Mouse (Mus musculus): ENCODE data around the gene Hspa1l. TPM values are rescaled to one million over a fixed set of nuclear protein-coding genes. Genes with fewer than 3 reads are reported as not detected.

Hspa1l gene
- polyA plus RNA-seq, 2 experiments: 0.02 to 0.25 TPM

DNA sequence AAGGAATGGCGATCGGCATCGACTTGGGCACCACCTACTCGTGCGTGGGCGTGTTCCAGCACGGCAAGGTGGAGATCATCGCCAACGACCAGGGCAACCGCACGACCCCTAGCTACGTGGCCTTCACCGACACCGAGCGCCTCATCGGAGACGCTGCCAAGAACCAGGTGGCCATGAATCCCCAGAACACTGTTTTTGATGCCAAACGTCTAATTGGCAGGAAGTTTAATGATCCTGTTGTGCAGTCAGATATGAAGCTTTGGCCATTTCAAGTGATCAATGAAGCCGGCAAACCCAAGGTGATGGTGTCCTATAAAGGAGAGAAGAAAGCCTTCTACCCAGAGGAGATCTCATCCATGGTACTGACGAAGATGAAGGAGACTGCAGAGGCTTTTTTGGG is 4.5 kb downstream of the Hspa1l start:
- Histone ChIP-seq H3K4me3 (ENCODE audit: insufficient read depth in 1 of 2, low read depth in 2 of 2, low read length in 2 of 2) (no peak overlapping the region), H3K4me2 (ENCODE audit: low read depth) (no peak overlapping the region), H3K27ac (no peak overlapping the region), H3K4me1 (replicated peaks; ENCODE audit: control insufficient read depth in 2 of 2, insufficient read depth in 2 of 2, low read length in 1 of 2) (peaks cover 2 to 11% of the 10 kb centered on the region in 2 experiments), H3K27me3 (ENCODE audit: control insufficient read depth, insufficient read depth, low read length) (peaks cover 7% of the 10 kb centered on the region), H3K9ac (replicated peaks) (no peak overlapping the region), H3K36me3 (replicated peaks; ENCODE audit: control insufficient read depth, insufficient read depth, low read depth) (no peaks in the 10 kb centered on the region), H3K9me3 (ENCODE audit: control insufficient read depth, low read length) (no peaks in the 10 kb centered on the region)
- DNase-seq (ENCODE audit: low read depth in 3 of 3, low spot score in 3 of 3): no peak
- no peak for ATAC-seq (ENCODE audit: insufficient read depth)
- 83% methylated on average over 20 of the region's 20 CpGs for WGBS (ENCODE audit: insufficient replicate concordance)
- TF ChIP-seq EP300 (IDR thresholded peaks at IDR 0.05; ENCODE audit: low read depth) (no peak), CTCF (IDR thresholded peaks at IDR 0.05; ENCODE audit: low read depth) (no peak)

DNA sequence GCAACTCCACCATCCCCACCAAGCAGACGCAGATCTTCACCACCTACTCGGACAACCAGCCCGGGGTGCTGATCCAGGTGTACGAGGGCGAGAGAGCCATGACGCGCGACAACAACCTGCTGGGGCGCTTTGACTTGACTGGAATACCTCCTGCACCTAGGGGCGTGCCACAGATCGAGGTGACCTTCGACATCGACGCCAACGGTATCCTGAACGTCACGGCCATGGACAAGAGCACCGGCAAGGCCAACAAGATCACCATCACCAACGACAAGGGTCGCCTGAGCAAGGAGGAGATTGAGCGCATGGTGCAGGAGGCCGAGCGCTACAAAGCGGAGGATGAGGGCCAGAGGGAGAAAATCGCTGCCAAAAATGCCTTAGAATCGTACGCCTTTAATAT is 5.7 kb downstream of the Hspa1l start:
- WGBS (ENCODE audit: insufficient replicate concordance): 84% methylated on average over 27 of the region's 27 CpGs

DNA sequence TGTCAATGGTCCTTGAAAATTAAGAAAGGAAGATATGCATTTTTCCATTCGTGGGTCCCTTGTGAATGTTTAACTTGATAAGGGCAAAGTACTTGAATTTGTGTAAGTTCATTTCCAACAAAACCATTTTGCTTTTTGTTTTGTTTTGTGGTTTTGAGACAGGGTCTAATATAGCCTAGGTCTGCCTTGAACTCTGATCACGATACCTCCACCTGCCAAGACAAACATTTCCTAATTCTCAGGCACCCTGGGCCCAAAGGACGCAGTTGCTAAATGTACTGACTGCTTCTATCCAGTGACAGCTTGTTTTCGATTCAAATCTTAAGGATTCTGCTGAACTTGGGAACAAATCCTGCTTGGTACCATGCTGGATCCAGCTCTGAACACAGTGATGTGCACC is 7.1 kb downstream of the Hspa1l start:
- ATAC-seq (ENCODE audit: insufficient read depth): no peak
- peaks cover 3 to 14% of the 10 kb centered on the region in 2 experiments; a peak in 3 of 4 replicates for H3K4me1 ChIP-seq (replicated peaks; ENCODE audit: control insufficient read depth in 2 of 2, insufficient read depth in 2 of 2, low read length in 1 of 2)
- H3K27ac ChIP-seq: no peak overlapping the region
- 70% methylated on average over 4 of the region's 4 CpGs for WGBS (ENCODE audit: insufficient replicate concordance)
- no peak overlapping the region for H3K4me3 ChIP-seq (ENCODE audit: insufficient read depth in 1 of 2, low read depth in 2 of 2, low read length in 2 of 2)
- H3K9me3 ChIP-seq (ENCODE audit: control insufficient read depth, low read length): no peaks in the 10 kb centered on the region
- peaks cover 2% of the 10 kb centered on the region for H3K36me3 ChIP-seq (replicated peaks; ENCODE audit: control insufficient read depth, insufficient read depth, low read depth)
- DNase-seq (ENCODE audit: low read depth in 3 of 3, low spot score in 3 of 3): no peak
- no peaks in the 10 kb centered on the region for H3K27me3 ChIP-seq (ENCODE audit: control insufficient read depth, insufficient read depth, low read length)
- H3K9ac ChIP-seq (replicated peaks): no peak overlapping the region
- no peak for TF ChIP-seq CTCF (IDR thresholded peaks at IDR 0.05; ENCODE audit: low read depth)
- no peak for TF ChIP-seq EP300 (IDR thresholded peaks at IDR 0.05; ENCODE audit: low read depth)
- H3K4me2 ChIP-seq (ENCODE audit: low read depth): no peak overlapping the region

More for the DNA sequence above, 5.7 kb downstream of the Hspa1l start:
- H3K36me3 ChIP-seq (replicated peaks; ENCODE audit: control insufficient read depth, insufficient read depth, low read depth): no peaks in the 10 kb centered on the region
- DNase-seq (ENCODE audit: low read depth in 3 of 3, low spot score in 3 of 3): no peak
- no peak overlapping the region for H3K4me2 ChIP-seq (ENCODE audit: low read depth)
- H3K4me3 ChIP-seq (ENCODE audit: insufficient read depth in 1 of 2, low read depth in 2 of 2, low read length in 2 of 2): no peak overlapping the region
- H3K9me3 ChIP-seq (ENCODE audit: control insufficient read depth, low read length): no peaks in the 10 kb centered on the region
- no peak for ATAC-seq (ENCODE audit: insufficient read depth)
- no peaks in the 10 kb centered on the region; the same call in 1 of the 2 replicates for H3K27me3 ChIP-seq (ENCODE audit: control insufficient read depth, insufficient read depth, low read length)
- TF ChIP-seq EP300 (IDR thresholded peaks at IDR 0.05; ENCODE audit: low read depth) (no peak), CTCF (IDR thresholded peaks at IDR 0.05; ENCODE audit: low read depth) (no peak)
- no peak overlapping the region for H3K9ac ChIP-seq (replicated peaks)
- H3K4me1 ChIP-seq (replicated peaks; ENCODE audit: control insufficient read depth in 2 of 2, insufficient read depth in 2 of 2, low read length in 1 of 2): peaks cover 2 to 11% of the 10 kb centered on the region in 2 experiments; a peak in 3 of 4 replicates
- no peak overlapping the region for H3K27ac ChIP-seq

DNA sequence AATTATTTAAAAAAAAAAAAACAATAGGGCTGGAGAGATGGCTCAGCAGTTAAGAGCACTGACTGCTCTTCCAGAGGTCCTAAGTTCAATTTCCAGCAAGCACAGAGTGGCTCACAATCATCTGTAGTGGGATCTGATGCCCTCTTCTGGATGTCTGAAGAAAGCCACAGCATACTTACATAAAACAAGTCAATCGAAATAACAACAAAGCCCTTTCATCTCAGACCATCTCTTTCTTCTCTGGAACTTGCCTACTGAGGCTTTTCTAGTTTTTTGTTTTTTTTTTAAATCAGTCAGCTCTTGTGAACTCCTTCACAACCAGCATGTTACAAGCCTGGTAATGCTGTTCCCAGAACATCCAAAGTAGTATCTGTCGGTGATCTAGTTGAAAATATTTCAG is 8.2 kb downstream of the Hspa1l start:
- Histone ChIP-seq H3K4me3 (ENCODE audit: insufficient read depth in 1 of 2, low read depth in 2 of 2, low read length in 2 of 2) (peak overlapping the region; percentile 62 to 91), H3K27me3 (ENCODE audit: control insufficient read depth, insufficient read depth, low read length) (no peaks in the 10 kb centered on the region), H3K9me3 (ENCODE audit: control insufficient read depth, low read length) (no peaks in the 10 kb centered on the region), H3K4me2 (ENCODE audit: low read depth) (peak overlapping the region; percentile 95), H3K4me1 (replicated peaks; ENCODE audit: control insufficient read depth in 2 of 2, insufficient read depth in 2 of 2, low read length in 1 of 2) (peaks cover 7 to 18% of the 10 kb centered on the region in 2 experiments; a peak in 3 of 4 replicates), H3K9ac (replicated peaks) (peak overlapping the region; percentile 95), H3K27ac (peak overlapping the region; percentile 90), H3K36me3 (replicated peaks; ENCODE audit: control insufficient read depth, insufficient read depth, low read depth) (peaks cover 11% of the 10 kb centered on the region)
- DNase-seq (ENCODE audit: low read depth in 3 of 3, low spot score in 3 of 3): peak in 1 of 3 experiments; percentile 57
- WGBS (ENCODE audit: insufficient replicate concordance): 9% methylated on average over 2 of the region's 2 CpGs
- TF ChIP-seq EP300 (IDR thresholded peaks at IDR 0.05; ENCODE audit: low read depth): no peak
- TF ChIP-seq CTCF (IDR thresholded peaks at IDR 0.05; ENCODE audit: low read depth): peak; percentile 68
- ATAC-seq (ENCODE audit: insufficient read depth): no peak

DNA sequence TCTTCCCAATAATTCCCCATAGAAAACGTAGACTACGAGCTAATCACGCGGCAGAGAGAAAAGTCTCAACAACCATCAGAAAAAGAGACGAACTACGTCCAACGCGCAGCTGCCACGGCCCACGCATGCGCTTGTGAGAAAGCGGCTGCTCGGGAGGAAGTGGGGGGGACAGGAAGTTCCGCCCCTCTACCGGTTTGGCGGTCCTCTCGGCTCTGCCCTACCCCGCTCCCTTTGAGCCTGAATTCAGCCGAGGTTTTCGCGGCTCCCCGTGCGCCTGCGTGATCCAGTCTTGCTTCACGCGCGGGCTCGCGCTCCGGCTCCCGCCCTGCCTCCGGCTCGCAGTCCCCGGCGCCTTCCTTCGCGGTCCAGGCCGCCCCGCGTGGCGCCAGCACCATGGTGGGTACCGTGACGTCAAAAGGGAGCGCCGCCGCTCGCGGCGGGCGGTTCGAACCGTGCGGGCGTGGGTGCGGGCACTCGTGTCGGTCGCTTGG is 9.2 kb downstream of the Hspa1l start, which contains the start of gene Lsm2:
Gene Lsm2 (plus strand): TSS at position 173 of the 491 bp plus-strand sequence.
- peak; percentile 94 for ATAC-seq (ENCODE audit: insufficient read depth)
- Histone ChIP-seq H3K27me3 (ENCODE audit: control insufficient read depth, insufficient read depth, low read length) (no peaks in the 10 kb centered on the region), H3K9me3 (ENCODE audit: control insufficient read depth, low read length) (no peaks in the 10 kb centered on the region)

More for the DNA sequence above, 9.2 kb downstream of the Hspa1l start, which contains the start of gene Lsm2:
- Histone ChIP-seq H3K36me3 (replicated peaks; ENCODE audit: control insufficient read depth, insufficient read depth, low read depth) (peaks cover 22% of the 10 kb centered on the region), H3K9ac (replicated peaks) (peak within 1 kb of the TSS; percentile 95), H3K4me1 (replicated peaks; ENCODE audit: control insufficient read depth in 2 of 2, insufficient read depth in 2 of 2, low read length in 1 of 2) (peaks cover 7 to 18% of the 10 kb centered on the region in 2 experiments; a peak in 3 of 4 replicates), H3K27ac (peak within 1 kb of the TSS; percentile 90), H3K4me3 (ENCODE audit: insufficient read depth in 1 of 2, low read depth in 2 of 2, low read length in 2 of 2) (peak within 1 kb of the TSS; percentile 91 to 93), H3K4me2 (ENCODE audit: low read depth) (peak within 1 kb of the TSS; percentile 95)
- TF ChIP-seq EP300 (IDR thresholded peaks at IDR 0.05; ENCODE audit: low read depth): no peak
- under 1% methylated on average over 58 of the region's 58 CpGs for WGBS (ENCODE audit: insufficient replicate concordance)
- peak; percentile 85 to 87 (median 86) for DNase-seq (ENCODE audit: low read depth in 3 of 3, low spot score in 3 of 3)
